Mouse (Mus musculus): Measurements from ENCODE around the gene Gm9936.

- TF ChIP-seq CTCF (IDR thresholded peaks at IDR 0.05), result no peak
- no peak for TF ChIP-seq POLR2A (IDR thresholded peaks at IDR 0.05; ENCODE audit: insufficient read depth, low read depth, low read length)
- TF ChIP-seq EP300 (IDR thresholded peaks at IDR 0.05; ENCODE audit: insufficient read depth, low read depth, low read length), result no peak
Measured at GRCm38 (mm10) chr5:114877487-114877886, 19.0 kb upstream of the Gm9936 start.

Data from heart, adult 2 months (tissue).